12 mouse cellular contexts compared by ENCODE assay signal in the genomic region with DNA sequence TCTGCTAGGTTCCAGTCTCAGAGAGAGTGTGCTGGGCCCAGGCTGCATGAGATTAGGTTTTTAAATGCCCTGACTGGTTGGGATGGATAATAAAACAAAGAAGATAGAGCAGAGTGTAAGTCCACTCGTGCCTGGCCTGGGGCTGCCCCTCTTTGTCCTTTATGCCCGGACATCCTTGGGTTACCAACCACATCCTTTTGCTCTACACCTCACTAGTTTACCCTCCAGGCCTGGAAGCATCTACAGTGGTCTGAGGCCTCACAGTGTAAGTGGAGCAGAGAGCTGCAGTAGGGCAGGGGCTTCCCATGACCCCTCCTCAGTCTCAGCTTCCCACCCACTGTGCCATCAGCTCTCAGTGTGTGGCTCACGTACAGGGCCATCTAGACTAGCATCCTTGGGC. TPM values are rescaled to one million over a fixed set of nuclear protein-coding genes. Genes with fewer than 3 reads are reported as not detected.
DNase-seq lines count a peak whose midpoint lies in the region; ATAC-seq lines count a peak whose summit lies in the region.
"Had no signal": no experiment of that assay in that cellular context is flagged by ENCODE, and none has a peak within 500 bp of the region (broad histone marks: within the 10 kb centered on the region; RNA-seq: fewer than 3 reads in every experiment).

No protein-coding gene starts in this region.

- no peaks in the 10 kb centered on the region for H3K27me3 ChIP-seq in kidney, embryonic 16.5 days (ENCODE audit: insufficient read depth, low read length)
- no peaks in the 10 kb centered on the region for H3K27me3 ChIP-seq in forebrain, embryonic 15.5 days
- H3K27me3 ChIP-seq in megakaryocyte, embryonic 14.5 days (replicated peaks) = peaks cover 55% of the 10 kb centered on the region
- H3K27me3 ChIP-seq: embryonic facial prominence, embryonic 12.5 days had no signal

- ATAC-seq in kidney, embryonic 16.5 days (ENCODE audit: low FRiP score, low TSS enrichment) = peak; percentile 52; the same call in 1 of the 2 replicates
- no peak for ATAC-seq in forebrain, embryonic 15.5 days (replicated peaks)

- H3K9ac ChIP-seq in kidney, embryonic 16.5 days (replicated peaks; ENCODE audit: low read length) = no peak overlapping the region
- no peak overlapping the region for H3K9ac ChIP-seq in forebrain, embryonic 15.5 days (replicated peaks)
- H3K9ac ChIP-seq: embryonic facial prominence, embryonic 12.5 days had no signal

- 48% methylated on average over 3 of the region's 3 CpGs for WGBS in kidney, embryonic 16.5 days
- 82% methylated on average over 3 of the region's 3 CpGs for WGBS in forebrain, embryonic 15.5 days

- DNase-seq in kidney, postnatal 4 days = no peak
- no peak for DNase-seq in adrenal gland, postnatal 25 days
- DNase-seq in c-Kit-positive CD71-positive TER-119-positive erythroid progenitor cells, embryonic 14.5 days (ENCODE audit: low spot score) = no peak

- H3K4me1 ChIP-seq in kidney, embryonic 16.5 days (ENCODE audit: insufficient read depth, low read length) = peaks cover 17% of the 10 kb centered on the region; the same call in 1 of the 2 replicates
- peaks cover 26% of the 10 kb centered on the region for H3K4me1 ChIP-seq in brown adipose tissue, adult 24 weeks (ENCODE audit: control insufficient read depth, insufficient read depth, insufficient read length, low read length)
- H3K4me1 ChIP-seq in forebrain, embryonic 15.5 days = peaks cover 35% of the 10 kb centered on the region
- peaks cover 62% of the 10 kb centered on the region for H3K4me1 ChIP-seq in megakaryocyte, embryonic 14.5 days
- H3K4me1 ChIP-seq: embryonic facial prominence, embryonic 12.5 days had no signal

- no peak overlapping the region for H3K27ac ChIP-seq in kidney, embryonic 16.5 days (ENCODE audit: low read length)
- H3K27ac ChIP-seq in brown adipose tissue, adult 24 weeks (replicated peaks; ENCODE audit: low read depth, low read length) = peak overlapping the region; percentile 47
- peak overlapping the region; percentile 70 for H3K27ac ChIP-seq in forebrain, embryonic 15.5 days (replicated peaks)

- H3K36me3 ChIP-seq in kidney, embryonic 16.5 days (ENCODE audit: insufficient read depth, low read length) = no peaks in the 10 kb centered on the region
- no peaks in the 10 kb centered on the region for H3K36me3 ChIP-seq in forebrain, embryonic 15.5 days
- no peaks in the 10 kb centered on the region for H3K36me3 ChIP-seq in megakaryocyte, embryonic 14.5 days (replicated peaks; ENCODE audit: low read length)
- H3K36me3 ChIP-seq: embryonic facial prominence, embryonic 12.5 days had no signal

- H3K4me3 ChIP-seq in kidney, embryonic 16.5 days (ENCODE audit: low read length) = no peak overlapping the region
- no peak overlapping the region for H3K4me3 ChIP-seq in brown adipose tissue, adult 24 weeks (ENCODE audit: insufficient read depth, low read depth, low read length)
- H3K4me3 ChIP-seq in forebrain, embryonic 15.5 days = no peak overlapping the region
- H3K4me3 ChIP-seq in megakaryocyte, embryonic 14.5 days (replicated peaks) = peak overlapping the region; percentile 16
- H3K4me3 ChIP-seq: embryonic facial prominence, embryonic 12.5 days had no signal

- no peak overlapping the region for H3K4me2 ChIP-seq in kidney, embryonic 16.5 days (replicated peaks; ENCODE audit: low read depth, low read length)
- H3K4me2 ChIP-seq in forebrain, embryonic 15.5 days (replicated peaks) = no peak overlapping the region
- H3K4me2 ChIP-seq: embryonic facial prominence, embryonic 12.5 days had no signal

- H3K9me3 ChIP-seq in kidney, embryonic 16.5 days (ENCODE audit: low read length) = no peaks in the 10 kb centered on the region
- H3K9me3 ChIP-seq in forebrain, embryonic 15.5 days = no peaks in the 10 kb centered on the region
- H3K9me3 ChIP-seq in megakaryocyte, embryonic 14.5 days = no peaks in the 10 kb centered on the region
- H3K9me3 ChIP-seq: embryonic facial prominence, embryonic 12.5 days had no signal

RNA-seq across cellular contexts. Expression of a gene that starts 17.7 kb away (rescaled TPM):
- 23.7 and 27.0 TPM in 2 replicates for polyA plus RNA-seq in kidney, embryonic 16.5 days (2015; fragmentation: Nextera tagmentation; extraction: Ambion mirVana)
- polyA plus RNA-seq in brown adipose tissue, adult 24 weeks (2012; ENCODE audit: insufficient read depth, insufficient read length, missing spikeins) = 5.6 and 8.9 TPM in 2 replicates
- 22.6 and 26.1 TPM in 2 replicates for polyA plus RNA-seq in forebrain, embryonic 15.5 days (2015; fragmentation: Nextera tagmentation; extraction: Ambion mirVana)
- polyA plus RNA-seq in megakaryocyte, embryonic 14.5 days (2012; ENCODE audit: insufficient read depth, low replicate concordance) = 1.2 and 4.2 TPM in 2 replicates
- 17.7 and 24.8 TPM in 2 replicates for total RNA-seq in adrenal gland, postnatal 25 days (2021)

RNA-seq across cellular contexts. Expression of a gene that starts 45.7 kb away (rescaled TPM):
- 257 and 266 TPM in 2 replicates for polyA plus RNA-seq in kidney, embryonic 16.5 days (2015; fragmentation: Nextera tagmentation; extraction: Ambion mirVana)
- 75.5 and 80.4 TPM in 2 replicates for polyA plus RNA-seq in brown adipose tissue, adult 24 weeks (2012; ENCODE audit: insufficient read depth, insufficient read length, missing spikeins)
- polyA plus RNA-seq in forebrain, embryonic 15.5 days (2015; fragmentation: Nextera tagmentation; extraction: Ambion mirVana) = 46.4 and 56.9 TPM in 2 replicates
- polyA plus RNA-seq in megakaryocyte, embryonic 14.5 days (2012; ENCODE audit: insufficient read depth, low replicate concordance) = 19.7 and 90.5 TPM in 2 replicates
- total RNA-seq in adrenal gland, postnatal 25 days (2021) = 159 and 211 TPM in 2 replicates

RNA-seq across cellular contexts. Expression of a gene that starts 52.3 kb away (rescaled TPM):
- not detected in 2 replicates for polyA plus RNA-seq in kidney, embryonic 16.5 days (2015; fragmentation: Nextera tagmentation; extraction: Ambion mirVana)
- polyA plus RNA-seq in brown adipose tissue, adult 24 weeks (2012; ENCODE audit: insufficient read depth, insufficient read length, missing spikeins) = not detected in 2 replicates
- not detected in 2 replicates for polyA plus RNA-seq in forebrain, embryonic 15.5 days (2015; fragmentation: Nextera tagmentation; extraction: Ambion mirVana)
- not detected in 2 replicates for polyA plus RNA-seq in megakaryocyte, embryonic 14.5 days (2012; ENCODE audit: insufficient read depth, low replicate concordance)
- not detected in 2 replicates for total RNA-seq in adrenal gland, postnatal 25 days (2021)
- total RNA-seq: heart, postnatal 4 days; layer of hippocampus, adult 8-10 months; megakaryocyte progenitor cell, adult 5-6 weeks had no signal
- polyA plus RNA-seq: embryonic facial prominence, embryonic 12.5 days; limb, embryonic 11.5 days had no signal
